Mouse (Mus musculus) frontal cortex, postnatal 14 days (tissue): ENCODE results near the gene Ccdc157.
"Not testable (repeated sequence)": the region's sequence is repeated elsewhere in the genome, so short reads cannot be mapped to it uniquely, and the experiment has no call there.

Source experiments
- DNase-seq, 2 experiments: peaks; one replicate each; pipeline ENCODE4 v3.0.0; 2022; ENCODE audit warnings: low spot score in 2 of 2

Gene Ccdc157

DNA sequence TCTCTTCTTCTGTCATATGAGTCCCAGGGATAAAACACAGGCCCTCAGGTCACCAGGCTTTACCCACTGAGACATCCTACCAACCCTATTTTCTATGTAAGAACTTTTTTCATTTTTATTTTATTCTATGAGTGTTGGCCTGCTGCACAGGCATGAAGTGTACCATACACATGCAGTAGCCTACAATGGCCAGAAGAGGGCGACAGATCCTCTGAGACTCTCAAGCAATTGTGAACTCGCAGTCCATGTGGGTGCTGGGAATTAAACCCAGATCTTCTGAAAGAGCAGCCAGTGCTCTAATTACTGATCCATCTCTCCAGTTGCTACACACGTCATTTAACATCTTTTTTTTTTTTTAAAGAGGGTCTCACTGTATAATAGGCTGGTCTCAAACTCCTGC is 26.6 kb downstream of the Ccdc157 start:
- DNase-seq, result no peak

DNA sequence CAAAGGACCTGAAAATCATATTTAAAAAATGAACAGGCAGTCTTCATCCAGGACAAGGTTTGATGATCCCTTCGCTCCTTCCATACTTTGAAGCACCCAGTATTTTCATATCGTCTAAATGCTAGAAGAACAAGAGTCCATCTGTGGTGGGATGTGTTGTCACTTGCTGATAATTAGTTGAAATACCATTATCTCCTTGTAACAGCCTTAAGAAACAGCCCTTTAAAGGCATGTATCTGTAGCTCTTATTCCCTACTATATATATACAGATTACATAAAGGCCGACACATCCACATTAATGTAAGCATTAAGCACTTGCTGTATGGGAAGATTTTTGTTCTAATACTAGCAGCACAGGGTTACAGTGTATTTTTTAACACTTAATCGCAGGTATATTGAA is 31.6 kb downstream of the Ccdc157 start:
- DNase-seq, result not testable (repeated sequence)

DNA sequence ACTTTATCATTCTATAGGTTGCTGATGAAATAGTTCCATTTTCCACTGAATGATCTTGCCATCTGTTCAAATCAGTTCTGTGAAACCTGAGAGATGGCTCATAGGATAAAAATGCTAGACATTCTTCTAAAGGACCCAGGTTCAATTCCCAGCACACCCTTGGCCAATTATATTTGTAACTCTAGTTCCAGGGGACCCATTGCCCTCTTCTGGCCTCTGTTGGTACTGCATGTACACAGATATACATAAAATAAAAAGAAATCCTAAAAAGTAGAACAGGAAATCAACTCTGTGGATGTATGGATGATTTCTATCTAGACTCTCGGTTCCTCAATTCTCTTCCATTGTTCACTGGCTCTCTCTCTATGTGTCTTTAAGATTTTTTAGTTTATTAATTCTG is 33.0 kb downstream of the Ccdc157 start:
- no peak for DNase-seq

DNA sequence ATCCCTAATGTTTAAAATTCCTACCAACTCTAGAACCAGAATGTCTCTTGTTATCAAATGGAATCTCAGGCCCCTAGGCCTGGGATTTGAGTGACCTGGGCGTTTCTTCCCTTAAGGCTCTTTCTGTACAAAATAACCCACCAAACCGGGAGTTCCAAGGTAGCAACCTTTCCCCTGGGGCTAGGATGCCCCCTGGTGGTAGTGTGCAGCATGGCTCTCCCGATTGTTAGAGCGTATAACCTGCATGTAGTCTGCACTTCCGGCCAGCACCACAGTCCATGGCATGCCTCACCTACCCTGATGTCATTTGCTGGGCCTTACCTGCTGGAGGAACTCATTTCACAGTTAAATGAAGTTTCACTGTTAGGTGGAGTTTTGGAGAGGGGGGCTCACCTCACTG is 36.2 kb downstream of the Ccdc157 start:
- no peak for DNase-seq

DNA sequence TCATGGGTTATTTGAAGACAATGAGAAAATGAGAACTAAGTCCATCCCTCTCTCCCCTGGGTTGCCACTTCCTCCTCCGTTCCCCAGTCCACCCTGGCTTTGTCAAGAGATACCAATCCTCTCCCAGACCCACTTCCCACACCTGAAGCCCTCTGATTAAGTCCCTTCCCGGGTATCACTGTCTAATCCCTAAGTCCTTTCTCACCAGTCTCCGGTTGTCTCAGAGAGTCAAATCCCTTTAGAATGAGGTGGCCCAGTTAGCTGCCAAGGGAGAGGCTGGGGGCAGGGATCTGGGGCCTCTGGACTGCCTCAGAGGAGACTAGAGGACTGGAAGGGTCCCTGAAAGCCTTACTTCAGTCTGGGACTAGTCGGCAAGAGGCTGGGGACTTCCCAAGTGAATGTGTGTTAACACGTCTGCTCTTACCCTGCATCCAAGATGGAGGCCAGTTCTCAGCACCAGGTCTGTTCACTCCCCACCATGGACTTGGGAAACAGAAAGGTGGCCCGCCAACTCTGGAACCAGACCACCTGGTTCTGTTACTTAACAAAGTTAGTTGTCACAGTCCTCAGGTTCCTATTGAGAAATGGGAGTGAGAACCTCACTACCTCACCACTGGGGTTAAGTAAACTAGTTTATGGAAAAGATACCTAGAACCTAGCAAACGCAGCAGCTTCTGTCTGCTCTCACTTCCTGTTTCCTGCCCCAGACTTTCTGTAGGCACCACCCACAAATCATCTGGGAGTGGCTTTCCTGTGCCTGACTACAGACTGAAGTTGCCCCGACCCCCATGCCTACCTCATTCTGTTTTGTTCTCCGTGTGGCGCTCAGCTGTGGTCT is 37.1 kb downstream of the Ccdc157 start, which contains the start of gene Sec14l2:
Gene Sec14l2, minus strand, starts transcription at position 674 of the 838 bp plus-strand sequence.
- DNase-seq, result no peak

DNA sequence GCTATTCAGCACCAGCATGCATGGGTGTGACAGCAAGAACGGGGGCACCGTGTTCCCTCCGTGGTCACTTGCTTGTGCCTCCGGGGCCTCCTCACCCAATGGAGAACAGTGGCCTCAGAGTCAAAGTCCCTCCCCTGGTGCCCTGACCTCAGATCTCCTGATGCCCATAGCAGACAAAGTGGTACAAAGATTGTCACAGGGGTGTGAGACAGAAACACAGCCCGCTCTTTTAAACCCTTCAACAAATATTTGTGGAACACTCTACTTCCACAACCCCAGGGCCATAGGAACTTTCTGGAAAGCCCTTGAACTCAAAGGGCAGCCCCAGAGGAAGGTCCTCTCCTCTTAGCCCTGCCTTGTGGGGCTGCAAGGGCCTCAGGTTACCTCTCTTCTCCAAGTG is 37.9 kb downstream of the Ccdc157 start:
- DNase-seq, result no peak

DNA sequence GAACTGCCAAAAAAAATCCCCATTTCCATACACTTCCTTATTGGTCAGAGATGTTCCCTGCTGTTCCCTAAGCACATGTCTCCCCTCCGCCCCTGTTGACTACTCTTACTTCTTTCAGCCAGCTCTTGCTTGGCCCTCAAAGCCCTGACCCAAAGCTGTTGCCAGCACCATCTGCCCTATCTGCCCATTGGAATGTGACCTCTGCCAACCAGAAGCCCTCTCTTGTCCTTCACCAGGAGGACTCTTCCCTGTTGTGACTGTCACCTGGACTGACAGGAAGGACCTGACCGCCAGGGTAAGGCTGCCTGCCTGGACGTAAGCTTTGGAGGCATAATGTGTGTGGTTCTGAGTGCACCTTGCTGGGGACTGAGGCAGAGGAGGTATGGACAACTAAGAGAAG is 38.4 kb downstream of the Ccdc157 start:
- DNase-seq, result no peak

DNA sequence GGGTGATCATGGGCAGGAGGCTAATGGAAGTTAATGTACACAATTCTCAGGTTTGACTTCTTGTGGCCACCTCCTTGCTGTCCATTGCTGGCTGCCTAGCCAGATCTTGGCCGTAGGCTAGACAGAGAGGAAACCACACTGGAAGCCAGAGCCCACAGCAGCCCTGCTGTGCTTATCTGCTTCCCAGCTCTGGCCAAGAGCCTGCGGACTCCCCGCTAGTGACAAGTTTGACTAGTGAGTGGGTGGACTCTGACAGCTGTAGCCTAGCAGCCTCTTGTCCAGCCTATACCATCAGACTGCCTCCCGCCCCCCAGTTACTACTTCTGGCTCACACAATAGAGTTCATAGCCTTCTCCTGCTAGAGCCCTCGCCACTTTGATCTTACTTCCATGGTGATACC is 40.5 kb downstream of the Ccdc157 start:
- DNase-seq, result no peak

DNA sequence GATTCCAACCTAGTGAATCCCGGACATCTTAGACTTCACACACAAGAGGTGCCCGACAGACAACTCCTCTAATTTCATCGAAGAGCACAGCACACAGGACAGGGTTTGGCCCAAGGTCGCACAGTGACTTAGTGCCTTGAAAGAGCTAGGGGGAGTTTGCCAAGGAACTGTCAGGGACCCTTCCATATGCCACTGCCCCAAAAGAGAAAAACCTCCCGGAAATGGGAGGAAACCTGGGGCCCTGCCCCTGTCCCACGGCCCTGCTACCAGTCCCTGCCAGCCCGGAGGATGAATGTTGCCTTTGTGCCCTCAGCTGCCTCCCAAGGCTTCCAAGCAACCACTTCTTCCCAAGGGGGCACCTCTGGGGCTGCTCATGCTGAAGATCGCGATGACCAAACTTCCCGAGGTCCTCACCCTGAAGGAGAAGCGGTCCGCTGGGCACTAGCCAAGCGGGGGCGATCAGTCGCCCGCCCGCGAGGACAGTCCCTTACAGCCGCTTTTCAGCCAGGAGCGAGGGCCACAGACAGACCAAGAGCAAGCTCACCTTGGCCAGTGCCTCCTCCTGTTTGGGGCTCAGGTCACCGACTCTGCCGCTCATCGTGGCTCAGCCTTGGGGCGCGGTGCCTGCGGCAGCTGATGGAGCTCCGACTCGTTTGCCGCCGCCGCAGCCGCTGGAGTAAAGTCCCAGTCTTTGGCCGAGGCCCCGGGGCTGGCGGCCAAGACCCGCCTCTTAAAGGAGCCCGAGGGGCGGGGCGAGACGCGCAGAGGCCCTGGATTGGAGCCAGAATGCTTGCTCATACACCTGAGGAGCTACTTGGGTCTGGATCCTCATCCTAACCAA is 41.8 kb downstream of the Ccdc157 start:
- peak in 1 of 2 experiments; percentile 64 for DNase-seq

DNA sequence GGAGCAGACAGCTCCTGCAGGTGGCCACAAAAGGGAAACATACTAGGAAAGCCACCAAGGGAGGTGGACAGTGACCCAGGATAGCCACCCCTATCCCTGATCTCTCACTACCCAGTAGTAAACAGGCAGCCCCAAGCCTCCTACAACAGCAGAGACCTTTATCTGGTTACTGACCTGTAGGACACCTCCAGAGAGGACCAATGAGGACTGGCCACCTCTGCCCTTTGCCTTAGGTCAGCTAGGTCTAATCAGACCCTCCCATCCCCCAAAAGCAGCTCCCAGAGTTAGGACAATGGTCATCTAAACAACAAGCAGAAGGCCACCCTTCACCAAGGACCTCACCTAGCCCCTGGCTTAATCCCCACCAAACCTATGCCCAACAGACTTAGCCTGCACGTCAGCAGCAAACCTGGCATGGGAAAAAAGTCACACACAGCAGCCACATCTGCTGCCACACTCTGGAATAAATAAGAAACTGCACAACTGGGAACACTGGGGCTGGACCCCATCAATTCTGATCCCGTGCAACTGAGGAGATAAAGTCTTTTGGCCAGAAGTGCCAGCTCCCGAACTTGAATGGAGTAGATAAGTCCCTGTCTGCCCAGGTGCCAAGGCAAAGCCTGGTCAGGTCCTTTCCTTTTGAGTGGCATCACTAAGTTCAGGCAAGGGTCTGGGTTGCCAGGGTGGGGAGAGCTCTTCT is 42.6 kb downstream of the Ccdc157 start:
- DNase-seq, result no peak

DNA sequence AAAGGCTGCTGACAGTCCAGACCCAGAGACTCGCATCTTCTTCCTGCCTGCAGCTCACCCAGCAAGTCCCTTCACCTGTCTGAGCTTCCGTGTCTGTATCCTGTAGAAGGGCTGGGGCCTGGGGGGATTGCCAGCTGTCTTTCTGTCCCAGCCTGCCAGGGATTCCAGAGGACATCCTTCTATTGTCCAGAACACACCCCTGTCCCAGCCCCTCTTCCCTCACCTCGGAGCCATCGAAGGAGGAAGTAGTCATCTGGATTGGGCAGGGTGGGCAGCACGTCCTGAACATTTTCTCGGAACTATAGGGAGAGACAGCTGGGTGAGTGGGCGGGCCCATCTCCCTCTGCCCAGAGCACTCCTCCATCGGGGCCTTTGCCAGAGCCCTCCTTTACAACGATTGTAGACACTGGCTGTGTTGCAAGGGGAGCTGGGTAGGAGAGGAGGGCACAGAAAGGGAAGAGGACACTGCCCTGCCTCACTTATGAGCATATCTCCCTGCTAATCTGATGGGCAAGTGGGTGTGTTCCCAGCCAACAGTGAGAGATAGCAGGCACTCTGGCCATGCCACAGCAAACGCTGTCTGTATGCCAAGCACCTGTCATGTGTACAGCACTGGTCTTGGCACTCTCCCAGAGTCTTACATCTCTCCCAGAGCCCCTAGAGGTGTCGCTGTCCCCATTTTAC is 43.5 kb downstream of the Ccdc157 start:
- no peak for DNase-seq

DNA sequence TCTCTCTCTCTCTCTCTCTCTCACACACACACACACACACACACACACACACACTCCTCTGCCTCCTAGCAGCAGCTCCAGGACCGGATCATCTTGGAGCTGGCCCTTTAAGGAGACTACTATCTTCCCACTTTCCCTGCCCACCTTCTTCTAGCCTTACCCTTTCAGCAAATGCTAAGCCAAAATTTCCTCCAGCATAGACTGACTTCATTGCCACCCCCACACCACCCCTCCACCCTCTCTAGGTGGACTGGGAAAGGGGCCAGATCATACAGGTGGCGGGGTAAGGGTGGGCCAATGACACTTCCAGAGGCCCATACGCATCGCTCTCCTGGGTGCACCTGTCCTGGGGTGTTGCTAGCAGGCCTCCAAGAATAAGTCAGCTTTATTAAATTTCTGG is 44.7 kb downstream of the Ccdc157 start:
- DNase-seq, result no peak

DNA sequence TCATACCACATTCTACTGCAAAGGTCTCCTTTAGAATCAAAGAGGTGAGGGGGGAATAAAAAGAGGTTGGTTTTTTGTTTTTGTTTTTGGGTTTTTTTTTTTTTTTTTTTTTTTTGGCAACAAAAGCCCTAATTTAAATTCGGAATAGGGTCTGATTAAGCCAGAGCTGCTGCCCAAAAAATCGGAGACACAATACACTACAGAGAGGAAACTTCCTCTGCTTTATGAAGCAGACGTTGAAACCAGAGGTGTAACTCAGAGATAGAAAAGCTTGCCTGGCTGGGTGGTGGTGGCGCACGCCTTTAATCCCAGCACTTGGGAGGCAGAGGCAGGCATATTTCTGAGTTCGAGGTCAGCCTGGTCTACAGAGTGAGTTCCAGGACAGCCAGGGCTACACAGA is 45.6 kb downstream of the Ccdc157 start:
- DNase-seq, result not testable (repeated sequence)

DNA sequence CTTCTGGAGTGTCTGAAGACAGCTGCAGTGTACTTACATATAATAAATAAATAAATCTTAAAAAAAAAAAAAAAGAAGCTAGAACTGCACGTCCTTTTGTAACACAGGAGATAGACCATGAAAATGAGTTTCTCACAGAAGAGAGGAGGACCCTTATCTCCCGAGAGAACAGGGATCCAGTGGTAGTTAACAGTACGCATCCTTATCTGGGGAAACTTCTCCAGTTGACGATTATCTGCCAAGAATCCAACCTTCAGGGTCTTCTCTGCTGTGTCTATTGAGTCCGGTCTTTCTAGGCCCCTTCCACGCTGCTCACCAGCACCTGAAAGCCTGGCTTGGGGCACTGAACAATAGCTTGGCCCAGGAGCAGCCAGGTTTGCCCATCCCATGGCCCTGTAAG is 46.1 kb downstream of the Ccdc157 start:
- DNase-seq, result no peak

DNA sequence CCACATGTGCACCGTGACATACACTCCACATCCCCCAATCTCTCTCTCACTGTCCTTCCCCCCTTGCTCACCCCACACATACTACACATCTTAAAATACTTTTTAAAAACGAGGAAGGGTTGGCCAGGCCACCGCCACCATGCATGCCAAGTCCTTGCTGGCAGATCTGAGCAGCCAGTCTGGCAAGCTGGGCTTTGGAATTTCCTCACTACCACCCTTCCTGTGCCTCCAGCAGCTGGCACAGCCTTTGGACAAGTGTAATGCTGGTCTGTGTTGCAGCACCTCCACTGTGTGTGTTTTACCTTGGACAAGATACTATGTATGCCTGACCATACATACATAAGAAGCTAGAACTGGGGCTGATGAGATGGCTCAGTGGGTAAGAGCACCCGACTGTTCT is 46.6 kb downstream of the Ccdc157 start:
- DNase-seq, result no peak

DNA sequence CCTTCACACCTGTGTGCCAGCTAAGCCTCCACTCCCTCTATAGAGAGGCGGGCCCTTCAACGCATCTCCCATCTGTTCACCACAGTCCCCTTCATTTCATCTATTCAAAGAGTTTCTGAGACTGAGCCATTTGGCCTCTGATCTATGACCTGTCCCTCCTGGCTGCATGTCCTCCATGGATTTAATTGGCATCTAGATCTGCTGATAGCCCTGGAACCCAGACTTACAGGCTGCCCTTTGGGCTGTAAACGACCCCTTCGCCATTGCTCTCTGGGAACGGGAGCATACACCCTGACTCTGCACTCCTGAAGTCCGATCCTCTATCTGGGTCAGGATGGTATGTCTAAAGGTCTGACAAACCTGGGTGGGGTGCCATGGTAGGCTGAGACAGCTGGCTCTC is 47.2 kb downstream of the Ccdc157 start:
- no peak for DNase-seq

DNA sequence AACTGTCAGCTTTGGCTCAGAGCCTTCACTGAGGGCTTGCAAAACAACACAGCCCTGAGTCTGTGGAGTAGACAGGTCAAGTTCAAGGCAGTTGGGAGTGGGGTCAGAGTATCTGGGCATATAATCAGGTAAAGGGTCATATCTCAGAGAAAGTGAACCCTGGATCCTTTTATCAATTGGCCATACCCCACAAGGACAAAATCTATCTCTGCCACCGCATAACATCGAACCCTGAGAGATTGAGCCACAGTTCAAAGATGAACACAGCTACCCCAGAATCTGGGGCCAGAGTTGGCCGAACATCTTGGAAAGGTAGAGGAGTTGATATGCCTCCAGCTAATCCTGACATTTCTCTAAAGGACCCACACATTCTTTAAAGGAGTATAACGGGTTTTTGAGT is 48.1 kb downstream of the Ccdc157 start:
- DNase-seq, result no peak

DNA sequence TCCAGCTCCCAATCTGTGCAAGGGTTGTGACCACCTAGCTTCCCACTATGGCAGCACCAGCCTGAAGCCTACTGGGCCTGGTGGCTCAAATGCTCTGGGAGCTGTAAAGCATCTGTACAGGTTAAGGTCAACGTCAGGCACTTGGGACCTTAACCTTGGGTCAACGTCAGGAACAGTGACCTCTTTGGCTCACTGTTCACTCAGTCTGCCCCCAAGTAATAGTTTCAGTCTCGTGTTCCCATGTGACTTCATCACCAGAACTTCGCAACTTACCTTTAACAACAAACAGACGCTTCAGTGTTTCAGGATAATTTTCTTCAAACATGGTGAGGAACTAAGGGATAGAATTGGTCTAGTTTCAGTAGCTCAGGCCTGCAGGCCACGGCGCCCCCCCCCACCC is 51.4 kb downstream of the Ccdc157 start:
- DNase-seq, result no peak

DNA sequence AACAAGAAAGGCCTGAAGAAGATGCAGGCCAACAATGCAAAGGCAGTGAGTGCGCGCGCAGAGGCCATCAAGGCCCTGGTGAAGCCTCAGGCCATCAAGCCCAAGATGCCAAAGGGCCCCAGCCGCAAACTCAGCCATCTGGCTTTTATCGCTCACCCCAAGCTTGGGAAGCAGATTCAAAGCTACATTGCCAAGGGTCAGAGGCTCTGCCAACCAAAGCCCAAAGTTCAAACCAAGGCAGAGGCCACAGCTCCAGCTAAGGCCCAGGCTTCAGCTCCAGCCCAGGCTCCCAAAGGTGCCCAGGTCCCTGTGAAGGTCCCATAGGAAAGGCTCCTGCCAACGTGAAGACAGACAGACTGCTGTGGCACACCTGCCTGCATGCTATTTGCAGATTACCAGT is 52.2 kb downstream of the Ccdc157 start:
- DNase-seq, result not testable (repeated sequence)

DNA sequence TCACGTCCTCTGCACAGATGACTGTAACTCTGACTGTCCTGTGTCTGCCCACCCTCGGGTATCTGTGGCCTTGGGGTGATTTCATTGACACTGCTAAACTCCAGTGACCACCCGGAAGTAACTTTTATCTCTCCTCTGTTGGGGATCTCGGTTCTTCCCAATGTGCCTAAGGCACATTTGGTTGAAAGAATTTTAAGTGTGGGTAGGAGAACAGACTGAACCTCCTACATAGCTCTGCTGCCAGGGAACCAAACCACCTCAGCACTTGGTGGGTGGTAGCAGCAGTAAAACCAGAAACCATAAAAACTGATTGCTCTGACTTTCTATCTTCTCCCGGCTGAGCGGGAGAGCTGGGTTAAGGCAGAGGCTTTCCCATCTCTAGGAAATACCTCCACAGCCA is 54.6 kb downstream of the Ccdc157 start:
- no peak for DNase-seq

DNA sequence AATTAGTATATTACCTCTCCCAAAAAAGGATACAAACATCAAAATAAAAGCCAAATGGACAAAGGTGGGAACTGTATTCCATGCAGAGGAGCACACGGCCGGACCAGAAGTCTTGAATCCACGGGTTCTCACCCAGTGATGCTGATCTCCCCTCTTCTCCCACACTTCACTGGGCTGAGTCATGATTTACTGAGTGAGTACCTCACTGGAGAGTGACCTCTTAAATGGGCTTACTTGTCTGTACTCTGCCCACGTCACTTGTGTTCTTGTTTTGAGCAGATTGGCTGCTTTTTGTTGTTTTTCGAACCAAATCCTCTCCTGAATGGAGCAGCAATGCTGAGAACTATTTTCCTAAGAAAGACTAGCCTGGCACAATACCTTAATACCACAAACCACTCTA is 55.1 kb downstream of the Ccdc157 start:
- no peak for DNase-seq

DNA sequence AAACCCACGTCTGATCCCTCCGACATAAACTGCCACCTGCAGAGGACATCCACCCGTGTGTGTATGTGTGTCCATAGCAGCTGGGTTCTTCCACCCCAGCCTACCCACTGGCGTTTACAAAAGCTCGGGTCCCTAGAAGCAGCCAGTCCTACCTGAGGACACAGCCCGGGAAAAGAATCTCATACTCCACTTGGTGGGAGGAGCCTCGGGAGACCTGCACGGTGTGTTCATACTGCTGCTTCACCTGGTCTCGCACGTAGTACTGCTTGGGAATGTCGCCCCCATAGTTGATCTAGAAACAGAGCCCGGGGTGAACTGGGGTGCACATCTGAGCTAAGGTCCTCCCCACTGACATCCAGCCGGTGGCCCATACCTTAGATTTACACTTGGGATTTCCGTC is 56.6 kb downstream of the Ccdc157 start:
- DNase-seq, result no peak
